Mouse (Mus musculus) embryonic facial prominence, embryonic 15.5 days (tissue): ENCODE data around the gene Rbbp5. TPM values are rescaled to one million over a fixed set of nuclear protein-coding genes. Genes with fewer than 3 reads are reported as not detected.

Experiments
- ATAC-seq: fragments of 200-750 bp; cut with Nextera tagmentation; 2 replicates; pipeline ENCODE4 v1.8.0; 2017; ENCODE audit warnings: low read depth, moderate TSS enrichment; ENCODE audit not compliant: insufficient number of reproducible peaks, low FRiP score, low TSS enrichment
- H3K27ac ChIP-seq: fragments of 300-500 bp; sonication (generic); replicated peaks from 2 replicates; pipeline ENCODE4 v1.5.1; 2015; ENCODE audit warnings: mild to moderate bottlenecking, inconsistent platforms
- H3K27me3 ChIP-seq: fragments of 300-500 bp; sonication (generic); 2 replicates; pipeline ENCODE4 v1.6.1; 2015; ENCODE audit warnings: inconsistent platforms
- H3K36me3 ChIP-seq: fragments of 300-500 bp; sonication (generic); 2 replicates; pipeline ENCODE4 v1.6.1; 2015; ENCODE audit warnings: mild to moderate bottlenecking, inconsistent platforms
- H3K4me1 ChIP-seq: fragments of 300-500 bp; sonication (generic); 2 replicates; pipeline ENCODE4 v1.6.1; 2015; ENCODE audit warnings: inconsistent platforms
- H3K4me2 ChIP-seq: fragments of 300-500 bp; sonication (generic); replicated peaks from 2 replicates; pipeline ENCODE4 v1.6.1; 2015; ENCODE audit warnings: mild to moderate bottlenecking, inconsistent platforms
- H3K4me3 ChIP-seq: fragments of 300-500 bp; sonication (generic); replicated peaks from 2 replicates; pipeline ENCODE4 v1.5.1; 2015; ENCODE audit warnings: mild to moderate bottlenecking, inconsistent platforms
- H3K9ac ChIP-seq: fragments of 300-500 bp; sonication (generic); 2 replicates; pipeline ENCODE4 v1.6.1; 2015; ENCODE audit warnings: inconsistent platforms
- H3K9me3 ChIP-seq: fragments of 300-500 bp; sonication (generic); replicated peaks from 2 replicates; pipeline ENCODE4 v1.6.1; 2016; ENCODE audit warnings: inconsistent platforms
- WGBS: fragments of 180-500 bp; shearing (Covaris S2); methylation state at CpG from one replicate; pipeline ENCODE4 v1.1.7; 2015; 5-methylcytosine and 5-hydroxymethylcytosine counted together
- polyA plus RNA-seq: library from polyadenylated mRNA; unstranded; fragments of >200 nt; fragmentation: Nextera tagmentation; extraction: Ambion mirVana; gene quantifications from 2 replicates; pipeline ENCODE4 v1.2.1, GENCODE M21; 2015

The Rbbp5 gene
- polyA plus RNA-seq, 1 experiment from 2014 or later = 41.6 TPM

DNA sequence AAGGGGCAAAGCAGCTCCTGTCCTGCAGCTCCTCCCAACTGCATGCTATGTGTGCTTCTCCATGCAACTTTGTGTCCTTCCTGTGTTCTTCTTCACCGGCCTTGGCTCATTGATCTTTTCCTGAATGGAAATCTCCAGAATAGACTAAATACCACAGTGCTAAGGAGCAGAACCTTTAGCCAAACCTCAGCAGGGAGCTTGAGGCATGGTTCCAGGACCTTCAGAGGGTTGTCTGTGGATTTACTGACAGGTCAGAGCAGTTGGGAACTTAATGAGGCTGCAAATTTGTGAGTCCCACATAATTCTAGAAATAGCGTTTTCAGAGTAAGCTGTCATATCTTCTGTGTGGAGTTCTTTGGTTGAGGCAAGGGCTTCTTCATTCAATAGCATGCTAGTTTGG, 23.4 kb downstream of the Rbbp5 start:
- H3K27me3 ChIP-seq = no peaks in the 10 kb centered on the region
- no peaks in the 10 kb centered on the region for H3K4me1 ChIP-seq
- H3K9me3 ChIP-seq = no peaks in the 10 kb centered on the region
- peaks cover 82% of the 10 kb centered on the region for H3K36me3 ChIP-seq
- H3K27ac ChIP-seq = no peak overlapping the region
- WGBS = 97% methylated on average over 2 of the region's 2 CpGs
- ATAC-seq = no peak
- no peak overlapping the region for H3K4me3 ChIP-seq
- no peak overlapping the region for H3K9ac ChIP-seq
- no peak overlapping the region for H3K4me2 ChIP-seq

DNA sequence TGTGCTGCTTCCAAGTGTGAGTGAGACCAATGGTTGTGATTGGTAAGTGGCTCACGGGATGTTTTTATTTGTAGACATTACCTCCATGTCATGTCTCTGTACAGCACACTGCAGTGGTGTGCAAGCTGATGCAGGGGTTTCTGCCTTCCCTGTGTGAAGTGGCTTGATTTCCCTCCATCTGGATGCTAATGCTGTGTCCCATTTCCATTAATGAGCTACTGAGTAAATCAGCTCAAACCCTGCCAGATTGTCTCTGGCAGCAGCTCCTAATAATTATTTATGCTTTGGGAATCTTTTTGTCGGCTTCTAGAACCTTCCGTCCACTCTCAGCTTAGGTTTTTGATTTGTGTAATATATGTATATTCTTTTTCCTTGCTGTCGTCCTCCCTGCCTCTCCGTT, 28.0 kb downstream of the Rbbp5 start:
- Histone ChIP-seq H3K4me1 (no peaks in the 10 kb centered on the region), H3K9me3 (no peaks in the 10 kb centered on the region), H3K4me2 (no peak overlapping the region), H3K27me3 (no peaks in the 10 kb centered on the region), H3K9ac (no peak overlapping the region), H3K36me3 (peaks cover 68% of the 10 kb centered on the region), H3K27ac (no peak overlapping the region), H3K4me3 (no peak overlapping the region)
- ATAC-seq = no peak
- whole genome bisulfite sequencing = 92% methylated on average over 5 of the region's 5 CpGs

GRCm38 (mm10) chr1:132506058-132506457, 28.9 kb downstream of the Rbbp5 start, which contains the start of gene Tmem81:
Gene Tmem81 (plus strand): TSS chr1:132506230.
- ATAC-seq = no peak
- no peaks in the 10 kb centered on the region for H3K4me1 ChIP-seq
- no peak within 1 kb of the TSS for H3K27ac ChIP-seq
- H3K27me3 ChIP-seq = no peaks in the 10 kb centered on the region
- peaks cover 59% of the 10 kb centered on the region for H3K36me3 ChIP-seq
- H3K4me2 ChIP-seq = no peak within 1 kb of the TSS
- 87% methylated on average over 7 of the region's 7 CpGs for WGBS
- no peaks in the 10 kb centered on the region for H3K9me3 ChIP-seq
- no peak within 1 kb of the TSS for H3K4me3 ChIP-seq
- no peak within 1 kb of the TSS for H3K9ac ChIP-seq

DNA sequence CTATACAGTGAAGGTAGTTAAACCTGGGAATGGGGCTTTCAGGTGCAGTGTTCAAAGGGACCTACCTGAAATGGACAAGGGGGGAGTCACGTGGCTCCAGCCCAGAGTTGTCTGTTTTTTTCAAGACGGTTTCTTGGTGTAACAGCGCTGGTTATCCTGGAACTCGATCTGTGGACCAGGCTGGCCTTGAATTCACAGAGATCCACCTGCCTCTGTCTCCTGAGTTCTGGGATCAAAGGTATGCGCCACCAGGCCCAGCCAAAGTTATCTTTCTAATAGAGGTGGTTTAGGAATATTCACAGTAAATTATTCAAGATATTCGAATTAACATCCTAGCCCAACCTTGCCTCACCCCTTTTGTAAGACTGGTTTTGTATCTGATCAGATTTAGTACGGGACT, 29.5 kb downstream of the Rbbp5 start:
- Histone ChIP-seq H3K27ac (no peak overlapping the region), H3K4me1 (no peaks in the 10 kb centered on the region), H3K36me3 (peaks cover 53% of the 10 kb centered on the region), H3K9me3 (no peaks in the 10 kb centered on the region), H3K9ac (no peak overlapping the region), H3K4me2 (no peak overlapping the region), H3K4me3 (no peak overlapping the region), H3K27me3 (no peaks in the 10 kb centered on the region)
- WGBS = 90% methylated on average over 7 of the region's 7 CpGs
- ATAC-seq = no peak

GRCm38 (mm10) chr1:132509771-132510170, 32.6 kb downstream of the Rbbp5 start:
- no peaks in the 10 kb centered on the region for H3K4me1 ChIP-seq
- no peak overlapping the region for H3K4me2 ChIP-seq
- peaks cover 29% of the 10 kb centered on the region for H3K36me3 ChIP-seq
- WGBS = 80% methylated on average over 5 of the region's 5 CpGs
- no peak overlapping the region for H3K9ac ChIP-seq
- H3K4me3 ChIP-seq = no peak overlapping the region
- no peak for ATAC-seq
- H3K27ac ChIP-seq = no peak overlapping the region
- H3K9me3 ChIP-seq = no peaks in the 10 kb centered on the region
- H3K27me3 ChIP-seq = no peaks in the 10 kb centered on the region

- Histone ChIP-seq H3K27me3 (no peaks in the 10 kb centered on the region), H3K36me3 (peaks cover 19% of the 10 kb centered on the region), H3K4me2 (no peak overlapping the region), H3K9me3 (no peaks in the 10 kb centered on the region), H3K27ac (no peak overlapping the region), H3K9ac (no peak overlapping the region), H3K4me3 (no peak overlapping the region), H3K4me1 (no peaks in the 10 kb centered on the region)
- 61% methylated on average over 8 of the region's 8 CpGs for WGBS
- ATAC-seq = no peak
Measured at GRCm38 (mm10) chr1:132511521-132511920, 34.4 kb downstream of the Rbbp5 start.

DNA sequence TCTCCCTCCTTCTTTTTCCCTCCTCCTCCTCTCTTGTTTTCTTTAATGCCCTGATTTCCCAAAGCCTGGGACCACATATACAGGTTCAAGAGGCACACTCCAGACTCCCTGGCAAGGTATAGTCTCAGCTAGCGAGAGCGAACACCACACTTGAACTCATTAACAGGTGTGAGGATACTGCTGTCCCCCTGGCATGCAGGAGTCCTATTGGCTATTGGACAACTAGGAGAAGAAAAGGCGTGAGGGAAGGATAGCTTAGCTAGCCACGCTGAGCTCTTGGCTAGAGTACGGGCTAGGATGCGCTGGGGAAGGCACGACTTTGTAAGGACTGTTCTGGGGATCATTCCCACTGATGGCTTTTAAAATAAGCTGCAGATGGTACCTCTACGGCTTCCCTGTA, 34.9 kb downstream of the Rbbp5 start:
- H3K9me3 ChIP-seq = no peaks in the 10 kb centered on the region
- 74% methylated on average over 8 of the region's 8 CpGs for WGBS
- no peak overlapping the region for H3K9ac ChIP-seq
- H3K27ac ChIP-seq = no peak overlapping the region
- no peak overlapping the region for H3K4me3 ChIP-seq
- H3K4me1 ChIP-seq = no peaks in the 10 kb centered on the region
- H3K27me3 ChIP-seq = no peaks in the 10 kb centered on the region
- H3K4me2 ChIP-seq = no peak overlapping the region
- ATAC-seq = no peak
- peaks cover 15% of the 10 kb centered on the region for H3K36me3 ChIP-seq

GRCm38 (mm10) chr1:132515339-132515738, 38.2 kb downstream of the Rbbp5 start:
- no peak for ATAC-seq
- Histone ChIP-seq H3K4me1 (peaks cover 5% of the 10 kb centered on the region; the same call in 1 of the 2 replicates), H3K27me3 (no peaks in the 10 kb centered on the region), H3K9ac (no peak overlapping the region), H3K9me3 (no peaks in the 10 kb centered on the region), H3K4me3 (no peak overlapping the region), H3K4me2 (no peak overlapping the region), H3K36me3 (no peaks in the 10 kb centered on the region), H3K27ac (no peak overlapping the region)
- 91% methylated on average over 12 of the region's 12 CpGs for WGBS

DNA sequence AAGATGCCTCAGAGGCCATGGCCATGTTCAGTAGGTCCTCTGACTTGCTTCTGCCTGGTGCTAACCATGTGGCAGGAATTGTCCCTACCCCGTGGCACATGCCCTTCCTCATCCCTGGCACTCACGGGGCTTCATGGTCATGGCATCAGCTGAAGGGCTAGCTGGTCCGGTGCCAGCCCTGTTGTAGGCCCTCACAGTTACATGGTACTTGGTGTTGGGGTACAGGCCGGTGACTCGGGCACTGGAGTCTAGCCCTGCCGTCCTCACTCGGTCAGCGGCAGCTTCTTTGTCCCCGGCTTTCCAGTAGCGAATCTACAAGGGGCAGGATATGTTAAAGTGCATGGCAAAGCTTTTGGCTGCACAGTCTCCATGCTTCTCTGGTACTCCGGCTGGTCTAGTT, 39.6 kb downstream of the Rbbp5 start:
- no peak overlapping the region for H3K4me3 ChIP-seq
- H3K4me2 ChIP-seq = no peak overlapping the region
- no peak for ATAC-seq
- no peaks in the 10 kb centered on the region for H3K27me3 ChIP-seq
- H3K36me3 ChIP-seq = no peaks in the 10 kb centered on the region
- H3K9ac ChIP-seq = no peak overlapping the region
- WGBS = 91% methylated on average over 11 of the region's 11 CpGs
- H3K9me3 ChIP-seq = no peaks in the 10 kb centered on the region
- no peak overlapping the region for H3K27ac ChIP-seq
- H3K4me1 ChIP-seq = peaks cover 6% of the 10 kb centered on the region; the same call in 1 of the 2 replicates

GRCm38 (mm10) chr1:132518621-132519020, 41.5 kb downstream of the Rbbp5 start:
- Histone ChIP-seq H3K36me3 (no peaks in the 10 kb centered on the region), H3K9me3 (no peaks in the 10 kb centered on the region), H3K27ac (no peak overlapping the region), H3K27me3 (no peaks in the 10 kb centered on the region), H3K4me3 (no peak overlapping the region), H3K9ac (no peak overlapping the region), H3K4me1 (peaks cover 11% of the 10 kb centered on the region; the same call in 1 of the 2 replicates), H3K4me2 (no peak overlapping the region)
- 84% methylated on average over 18 of the region's 18 CpGs for WGBS
- ATAC-seq = no peak

- H3K4me1 ChIP-seq = peaks cover 11% of the 10 kb centered on the region; the same call in 1 of the 2 replicates
- no peak overlapping the region for H3K9ac ChIP-seq
- H3K4me2 ChIP-seq = no peak overlapping the region
- no peaks in the 10 kb centered on the region for H3K36me3 ChIP-seq
- WGBS = 88% methylated on average over 11 of the region's 11 CpGs
- no peak for ATAC-seq
- no peaks in the 10 kb centered on the region for H3K9me3 ChIP-seq
- no peaks in the 10 kb centered on the region for H3K27me3 ChIP-seq
- H3K27ac ChIP-seq = no peak overlapping the region
- no peak overlapping the region for H3K4me3 ChIP-seq
Measured at GRCm38 (mm10) chr1:132519734-132520133, 42.6 kb downstream of the Rbbp5 start.

DNA sequence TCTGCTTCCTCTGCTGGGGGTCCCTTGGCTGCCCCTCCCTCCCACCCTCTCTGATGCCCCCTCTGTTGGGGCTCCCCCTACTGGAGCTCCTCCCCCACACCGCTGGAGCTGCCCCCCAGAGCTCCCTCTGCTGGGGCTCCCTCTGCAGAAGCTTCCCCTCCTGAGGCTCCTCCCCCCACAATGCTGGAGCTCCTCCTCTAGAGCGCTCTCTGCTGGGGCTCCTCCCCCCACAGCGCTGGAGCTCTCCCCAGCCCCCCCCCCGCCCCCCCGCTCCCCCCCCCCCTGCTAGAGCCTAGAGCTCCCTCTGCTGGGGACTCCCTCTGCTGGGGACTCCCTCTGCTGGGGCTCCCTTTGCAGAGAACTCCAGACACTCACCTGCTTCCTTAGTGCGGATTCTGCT, 43.6 kb downstream of the Rbbp5 start:
- Histone ChIP-seq H3K4me2 (no peak overlapping the region), H3K36me3 (no peaks in the 10 kb centered on the region), H3K4me1 (peaks cover 13% of the 10 kb centered on the region; the same call in 1 of the 2 replicates), H3K9ac (no peak overlapping the region), H3K9me3 (no peaks in the 10 kb centered on the region), H3K27me3 (no peaks in the 10 kb centered on the region), H3K27ac (no peak overlapping the region), H3K4me3 (no peak overlapping the region)
- peak; percentile 66 for ATAC-seq
- WGBS = 38% methylated on average over 2 of the region's 6 CpGs
